Mouse (Mus musculus): ENCODE measurements at regions not wholly inside any gene's neighbourhood (a gene's known extent, or its start where the extent isn't known, plus 50 kb on each side); places are given as distances from the start of the nearest gene placed in this dataset.

DNA sequence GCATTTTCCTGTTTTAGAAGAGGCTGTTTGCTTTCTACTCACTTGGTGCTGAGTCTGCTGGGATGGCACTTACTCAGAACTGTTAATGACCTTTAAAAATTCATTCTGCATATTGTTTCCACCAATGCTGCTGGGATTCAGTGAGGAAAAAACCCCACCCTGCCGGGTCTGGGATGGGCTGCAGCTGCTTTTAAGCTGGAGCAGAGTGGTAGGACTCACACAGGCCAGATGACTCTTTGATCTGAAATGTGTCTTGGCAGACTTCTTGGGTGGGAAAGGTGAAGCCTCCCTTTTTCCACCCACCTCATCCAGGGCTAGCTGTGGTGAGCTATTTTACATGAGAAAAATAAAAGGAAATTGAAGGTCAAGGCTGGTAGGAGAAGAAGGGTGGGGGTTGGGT lies 56.4 kb upstream of the Ddhd1 start:
- no peak for DNase-seq (ENCODE audit: low spot score in 2 of 2)

DNA sequence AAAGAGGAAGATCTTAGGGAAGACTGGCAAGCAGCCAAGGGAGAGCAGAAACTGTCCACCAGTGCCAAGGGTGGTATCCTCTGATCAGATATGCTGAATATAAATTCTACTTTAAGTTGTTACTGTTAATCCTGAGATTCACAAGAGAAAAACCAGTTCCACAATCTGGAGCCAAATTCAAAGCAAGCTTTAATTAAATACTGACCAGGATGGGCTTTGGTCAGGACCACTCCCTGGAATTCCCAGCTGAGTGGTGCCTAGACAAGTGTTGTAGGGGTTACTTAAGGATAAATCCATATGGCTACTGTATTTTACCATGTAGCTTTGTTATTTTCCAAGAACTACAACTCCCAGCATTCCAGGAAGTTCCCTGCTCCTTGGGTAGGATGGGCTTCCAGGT lies 56.8 kb upstream of the Ddhd1 start:
- DNase-seq (ENCODE audit: low spot score in 2 of 2): no peak

GRCm38 (mm10) chr14:45716100-45716499 lies 58.2 kb upstream of the Ddhd1 start:
- DNase-seq (ENCODE audit: low spot score in 2 of 2): no peak

GRCm38 (mm10) chr14:45722887-45723286 lies 64.9 kb upstream of the Ddhd1 start:
- no peak for DNase-seq (ENCODE audit: low spot score in 2 of 2)

DNA sequence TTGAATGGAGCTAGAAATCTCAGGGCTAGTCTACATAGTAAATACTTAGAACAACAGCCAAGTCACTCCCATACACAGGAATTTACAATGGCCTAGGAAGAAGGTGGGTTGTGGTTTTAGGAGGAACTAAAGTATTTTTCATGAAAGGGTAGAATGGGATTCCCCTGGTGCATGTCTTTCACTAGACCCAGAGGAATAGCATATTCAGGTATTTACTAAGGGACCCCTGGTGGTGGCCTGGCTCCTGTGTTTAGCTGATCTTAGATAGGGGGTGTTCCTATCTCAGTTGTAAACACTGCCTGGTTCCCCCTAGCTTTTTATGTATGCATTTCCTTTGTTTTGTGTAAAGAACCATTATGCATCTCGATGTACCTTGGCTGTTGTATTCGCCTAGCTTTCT lies 66.4 kb upstream of the Ddhd1 start:
- DNase-seq (ENCODE audit: low spot score in 2 of 2): no peak

GRCm38 (mm10) chr14:45734530-45735410 lies 76.8 kb upstream of the Ddhd1 start:
- no peak for DNase-seq (ENCODE audit: low spot score in 2 of 2)

DNA sequence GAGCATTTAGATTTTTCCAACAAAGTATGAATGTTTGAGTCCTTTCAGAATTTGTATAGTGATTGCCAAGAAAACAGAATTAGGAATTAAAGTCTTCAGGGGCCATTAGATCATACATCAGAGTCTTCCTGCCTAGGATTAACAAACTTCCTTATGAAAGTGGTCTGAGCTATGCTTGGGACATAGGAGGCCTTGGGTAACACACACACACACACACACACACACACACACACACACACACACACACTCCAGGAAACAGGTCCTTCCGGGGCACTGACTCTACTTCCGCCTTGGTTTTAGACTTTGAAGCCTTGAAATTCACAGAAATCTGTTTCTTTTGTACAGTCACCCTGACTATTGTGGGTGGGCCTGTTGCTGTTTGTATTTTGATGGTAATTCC lies 80.0 kb upstream of the Ddhd1 start:
- DNase-seq (ENCODE audit: low spot score in 2 of 2): no peak

GRCm38 (mm10) chr14:45739638-45740037 lies 81.7 kb upstream of the Ddhd1 start:
- DNase-seq (ENCODE audit: low spot score in 2 of 2): no peak

DNA sequence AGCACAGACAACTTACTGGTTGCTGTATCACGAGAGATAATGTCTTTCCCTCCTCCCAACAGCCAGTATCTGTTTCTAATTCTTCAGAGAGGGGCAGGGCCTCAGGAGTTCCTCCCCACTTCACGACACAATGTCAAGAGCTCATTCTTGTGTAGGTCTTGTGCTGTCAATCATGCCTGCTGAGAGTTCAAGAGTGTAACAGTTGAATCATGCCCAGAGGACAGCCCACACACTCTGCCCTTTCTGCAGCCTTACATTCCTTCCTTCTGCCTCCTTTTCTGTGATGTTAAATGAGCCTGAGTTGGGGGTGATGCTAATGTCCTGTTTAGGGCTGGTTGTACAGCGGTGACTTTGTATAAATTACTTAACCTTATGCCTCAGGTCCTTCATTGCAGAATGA lies 82.7 kb upstream of the Ddhd1 start:
- no peak for DNase-seq (ENCODE audit: low spot score in 2 of 2)

- no peak for DNase-seq (ENCODE audit: low spot score in 2 of 2)
These were observed 88.2 kb upstream of the Ddhd1 start for GRCm38 (mm10) chr14:45746176-45746575.

DNA sequence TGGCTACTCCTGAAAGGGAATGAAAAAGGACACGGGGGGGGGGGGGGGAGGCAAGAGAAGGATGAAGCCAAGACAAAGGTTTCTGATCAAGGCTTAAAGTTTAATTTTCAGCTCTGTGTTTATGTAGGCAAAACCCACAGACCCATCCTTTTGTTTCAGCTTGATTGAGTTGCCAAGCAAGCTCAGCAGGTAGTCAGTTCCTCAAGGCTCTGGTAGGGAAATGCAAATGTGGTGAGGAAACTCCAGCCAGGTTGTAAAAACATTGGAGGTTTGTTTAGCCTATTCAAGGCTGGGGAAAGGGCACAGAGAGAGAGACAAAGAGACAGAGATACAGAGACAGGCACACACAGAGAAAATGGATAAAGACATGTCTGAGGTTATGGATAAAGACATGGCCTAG lies 99.4 kb upstream of the Ddhd1 start:
- no peak for DNase-seq (ENCODE audit: low spot score in 2 of 2)

GRCm38 (mm10) chr14:45760890-45761680 lies 103.1 kb upstream of the Ddhd1 start:
- DNase-seq (ENCODE audit: low spot score in 2 of 2): no peak

- no peak for DNase-seq (ENCODE audit: low spot score in 2 of 2)
These were observed 106.3 kb upstream of the Ddhd1 start for GRCm38 (mm10) chr14:45764231-45764630.

DNA sequence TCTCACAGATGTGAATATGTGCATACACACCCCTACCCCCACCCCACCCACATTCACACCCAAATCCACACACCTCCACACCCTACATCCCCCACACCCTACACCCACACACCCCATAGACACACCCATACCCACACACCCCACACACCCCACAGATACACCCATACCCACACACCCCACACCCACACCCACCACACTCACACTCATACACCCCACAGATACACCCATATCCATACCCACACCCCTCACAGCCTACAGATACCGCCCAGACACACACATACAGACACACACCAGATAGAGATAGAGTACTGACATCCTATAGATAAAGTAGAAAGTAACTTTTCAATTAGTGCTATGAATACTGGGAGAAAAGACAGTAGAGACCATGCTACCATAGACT lies 108.6 kb upstream of the Ddhd1 start:
- no peak for DNase-seq (ENCODE audit: low spot score in 2 of 2)

- DNase-seq (ENCODE audit: low spot score in 2 of 2): peak; percentile 49 to 62
These were observed 114.8 kb upstream of the Ddhd1 start for GRCm38 (mm10) chr14:45772665-45773277.

DNA sequence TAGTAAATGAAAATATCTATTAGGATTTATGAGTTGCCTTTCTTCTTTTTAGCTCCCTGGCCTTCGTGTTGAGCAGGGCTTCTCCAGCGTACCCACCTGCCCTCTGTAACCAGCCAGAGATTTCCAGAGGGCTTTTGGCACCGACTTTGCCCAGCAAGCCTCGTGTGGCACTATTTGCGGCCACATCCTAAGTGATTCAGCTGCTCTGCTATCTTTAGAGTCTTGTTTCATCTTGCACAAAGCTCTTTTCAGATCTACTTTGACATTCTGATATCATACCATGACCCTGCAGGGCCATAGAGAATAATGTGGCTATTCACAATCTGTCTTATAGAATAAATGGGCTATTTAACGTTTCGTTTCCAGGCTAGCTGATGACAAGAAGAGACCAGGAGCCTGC lies 115.4 kb upstream of the Ddhd1 start:
- peak in 1 of 2 experiments; percentile 5 for DNase-seq (ENCODE audit: low spot score in 2 of 2)

- no peak for DNase-seq (ENCODE audit: low spot score in 2 of 2)
These were observed 123.9 kb upstream of the Ddhd1 start for GRCm38 (mm10) chr14:45781850-45782249.

- DNase-seq (ENCODE audit: low spot score in 2 of 2): no peak
These were observed 137.0 kb upstream of the Ddhd1 start for GRCm38 (mm10) chr14:45794980-45795379.

DNA sequence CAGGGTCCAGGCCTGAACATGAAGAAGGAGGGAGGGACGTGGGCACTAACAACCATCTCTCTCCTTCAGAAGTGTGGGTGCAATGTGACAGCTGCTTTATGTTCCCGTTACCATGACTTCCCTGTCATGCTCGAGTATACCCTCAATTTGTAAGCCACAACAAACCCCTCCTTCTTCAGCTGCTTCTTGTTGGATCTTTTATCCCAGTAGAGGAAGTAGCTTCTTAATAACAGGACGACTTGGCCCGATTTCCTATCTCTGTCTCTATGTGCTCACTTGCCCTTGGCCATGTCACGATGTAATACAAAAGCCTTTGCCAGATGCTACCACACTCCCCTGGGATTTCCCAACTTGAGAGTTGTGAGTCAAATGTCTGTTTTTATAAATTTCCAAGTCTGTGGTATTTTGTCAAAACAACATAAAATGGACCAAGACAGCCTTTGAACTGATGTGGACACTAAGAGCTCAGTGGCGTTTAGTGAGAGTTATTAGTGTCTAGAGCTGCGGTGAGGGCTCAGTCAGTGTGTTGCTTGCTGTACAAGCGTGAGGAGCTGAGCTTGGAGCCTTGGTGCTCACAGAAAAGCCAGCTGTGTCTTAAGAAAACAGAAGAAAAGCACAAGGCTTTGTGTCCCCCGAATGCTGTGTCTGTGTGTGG lies 138.8 kb upstream of the Ddhd1 start:
- no peak for DNase-seq (ENCODE audit: low spot score in 2 of 2)

- no peak for DNase-seq (ENCODE audit: low spot score in 2 of 2)
These were observed 139.4 kb upstream of the Ddhd1 start for GRCm38 (mm10) chr14:45797320-45797696.

DNA sequence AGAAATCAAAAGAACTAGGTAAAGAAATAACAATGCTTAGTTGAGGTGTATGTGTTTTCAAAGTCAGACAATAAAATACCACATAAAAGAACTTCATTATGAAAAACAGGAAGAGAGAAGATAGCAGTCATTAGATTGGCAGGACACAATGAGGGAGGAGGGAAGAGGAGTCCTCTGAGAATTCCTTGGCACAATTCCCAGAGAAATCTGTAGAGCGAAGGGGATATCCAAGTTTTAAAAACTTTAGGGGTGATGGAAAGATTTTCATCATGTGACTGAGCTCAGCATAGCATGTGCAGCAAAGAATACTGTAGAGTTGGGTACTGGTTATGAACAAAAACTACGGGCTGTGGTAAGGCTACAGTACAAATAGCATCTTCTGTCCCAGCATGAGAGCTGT lies 141.3 kb upstream of the Ddhd1 start:
- DNase-seq (ENCODE audit: low spot score in 2 of 2): no peak

DNA sequence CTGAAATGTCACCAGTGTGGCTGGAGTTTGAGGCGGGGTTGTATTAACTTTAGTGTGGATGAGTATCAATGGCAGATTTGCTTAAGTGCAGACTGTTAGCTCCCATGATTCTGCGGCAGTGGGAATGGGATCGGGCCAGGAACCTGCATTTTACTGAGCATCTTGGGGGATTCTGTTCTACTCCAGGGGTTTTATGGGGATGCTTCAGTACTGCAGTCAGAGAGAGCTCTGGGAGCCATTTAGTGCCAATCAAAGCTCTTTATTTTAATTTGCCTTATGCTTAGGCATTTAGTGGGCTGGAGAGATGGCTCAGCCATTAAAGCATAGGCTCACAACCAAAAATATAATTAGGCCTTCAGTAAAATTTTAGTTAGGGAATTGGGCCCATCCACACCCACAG lies 148.0 kb upstream of the Ddhd1 start:
- no peak for DNase-seq (ENCODE audit: low spot score in 2 of 2)

All from frontal cortex, postnatal 36 days (tissue).